Mouse (Mus musculus) CH12.LX (cell line): Measurements from ENCODE around the gene Dagla. TPM values are rescaled to one million over a fixed set of nuclear protein-coding genes. Genes with fewer than 3 reads are reported as not detected.

ENCODE experiments used
- DNase-seq: peaks from one replicate; pipeline ENCODE4 v3.0.0-alpha.2; 2013; ENCODE audit errors: extremely low read depth
- H3K27ac ChIP-seq: 2 replicates; pipeline ENCODE4 v1.5.1; 2012; ENCODE audit warnings: low read depth, mild to moderate bottlenecking, control low read depth, moderate library complexity; ENCODE audit not compliant: insufficient read depth
- H3K27me3 ChIP-seq: replicated peaks from 2 replicates; pipeline ENCODE3; 2012; ENCODE audit warnings: inconsistent platforms
- H3K36me3 ChIP-seq, 2 experiments: replicated peaks in 1 of 2; 2 replicates each; pipeline versions ENCODE3 to v1.6.1; 2012; ENCODE audit warnings: inconsistent platforms in 1 of 2, low read length in 1 of 2, mild to moderate bottlenecking in 1 of 2, mixed read lengths in 1 of 2, moderate library complexity in 1 of 2; ENCODE audit not compliant: control insufficient read depth in 1 of 2, insufficient read depth in 1 of 2
- H3K4me1 ChIP-seq, 2 experiments: 2 replicates each; pipeline ENCODE4 v1.6.1; 2012; ENCODE audit warnings: inconsistent platforms in 1 of 2, moderate library complexity in 1 of 2; ENCODE audit not compliant: insufficient read depth in 2 of 2, control insufficient read depth in 1 of 2
- H3K4me2 ChIP-seq: 2 replicates; pipeline ENCODE4 v1.6.1; 2012; ENCODE audit warnings: low read depth, mild to moderate bottlenecking, control low read depth; ENCODE audit not compliant: poor library complexity, insufficient read depth, severe bottlenecking
- H3K4me3 ChIP-seq, 3 experiments: fragments of 150-350 bp in 1 of 3; sonication (generic) in 1 of 3; replicated peaks in 1 of 3; 2 replicates each; pipeline versions ENCODE3 to v1.5.1; 2011 to 2012; ENCODE audit warnings: low read depth in 2 of 3, low read length in 2 of 3, mild to moderate bottlenecking in 2 of 3, moderate library complexity in 2 of 3, control low read depth in 1 of 3, improper control_type of control experiment in 1 of 3, inconsistent platforms in 1 of 3, mixed read lengths in 1 of 3; ENCODE audit not compliant: poor library complexity in 1 of 3
- H3K79me2 ChIP-seq: replicated peaks from 2 replicates; pipeline ENCODE4 v1.6.1; 2012; ENCODE audit warnings: mild to moderate bottlenecking, moderate library complexity; ENCODE audit not compliant: control insufficient read depth, poor library complexity, insufficient read depth, severe bottlenecking; ENCODE audit errors: extremely low read depth
- H3K9ac ChIP-seq: 2 replicates; pipeline ENCODE4 v1.6.1; 2012; ENCODE audit warnings: low read depth, mild to moderate bottlenecking, control low read depth, moderate library complexity; ENCODE audit not compliant: insufficient read depth
- H3K9me3 ChIP-seq: replicated peaks from 2 replicates; pipeline ENCODE3; 2012; ENCODE audit warnings: low read length, inconsistent platforms, mixed read lengths
- BHLHE40 ChIP-seq: IDR thresholded peaks from 2 replicates; pipeline ENCODE4 v1.6.1; 2011; ENCODE audit warnings: mild to moderate bottlenecking, low read depth, low read length, improper control_type of control experiment
- CTCF ChIP-seq, 2 experiments: IDR thresholded peaks in 1 of 2; conservative IDR thresholded peaks in 1 of 2; 2 replicates each; pipeline ENCODE4 v1.5.1; 2011 to 2012; ENCODE audit warnings: low read depth in 2 of 2, low read length in 2 of 2, improper control_type of control experiment in 1 of 2, inconsistent platforms in 1 of 2, mild to moderate bottlenecking in 1 of 2, moderate library complexity in 1 of 2
- ELF1 ChIP-seq: IDR thresholded peaks from 2 replicates; pipeline ENCODE4 v1.6.1; 2014; ENCODE audit warnings: low read depth, mild to moderate bottlenecking, inconsistent platforms, low read length, improper control_type of control experiment
- HCFC1 ChIP-seq: IDR thresholded peaks from 2 replicates; pipeline ENCODE4 v1.6.1; 2012; ENCODE audit warnings: low read depth, mild to moderate bottlenecking, inconsistent platforms, low read length, improper control_type of control experiment
- IRF4 ChIP-seq: IDR thresholded peaks from 2 replicates; pipeline ENCODE4 v1.6.1; 2014; ENCODE audit warnings: low read depth, mild to moderate bottlenecking, inconsistent platforms, low read length, improper control_type of control experiment
- JUN ChIP-seq: IDR thresholded peaks from 2 replicates; pipeline ENCODE4 v1.6.1; 2011; ENCODE audit warnings: low read depth, mild to moderate bottlenecking, low read length, improper control_type of control experiment, moderate library complexity; ENCODE audit not compliant: insufficient read depth
- JUND ChIP-seq: conservative IDR thresholded peaks from 2 replicates; pipeline ENCODE4 v1.6.1; 2011; ENCODE audit warnings: low read depth, low read length, improper control_type of control experiment
- NELFE ChIP-seq: IDR thresholded peaks from 2 replicates; pipeline ENCODE4 v1.6.1; 2011; ENCODE audit warnings: low read depth, low read length, improper control_type of control experiment
- POLR2AphosphoS2 ChIP-seq: IDR thresholded peaks from 2 replicates; pipeline ENCODE4 v1.6.1; 2011; ENCODE audit warnings: low read depth, low read length, improper control_type of control experiment
- RAD21 ChIP-seq: IDR thresholded peaks from 2 replicates; pipeline ENCODE4 v1.6.1; 2011; ENCODE audit warnings: low read depth, mild to moderate bottlenecking, low read length, improper control_type of control experiment, moderate library complexity
- SIN3A ChIP-seq: IDR thresholded peaks from 2 replicates; pipeline ENCODE4 v1.6.1; 2012; ENCODE audit warnings: low read length, improper control_type of control experiment, inconsistent platforms
- SMC3 ChIP-seq: IDR thresholded peaks from 2 replicates; pipeline ENCODE4 v1.6.1; 2011; ENCODE audit warnings: low read depth, low read length, improper control_type of control experiment
- TCF12 ChIP-seq: IDR thresholded peaks from 2 replicates; pipeline ENCODE4 v1.6.1; 2014; ENCODE audit warnings: low read depth, mild to moderate bottlenecking, inconsistent platforms, low read length, improper control_type of control experiment
- dilution Hi-C: fragments of 300-500 bp; cut with MboI; formaldehyde crosslinking; loops from 2 replicates; pipeline ENCODE4 v1.14.3; 2020; ENCODE audit warnings: low sequenced_read_pairs; ENCODE audit not compliant: extremely low pct_unique_long_range_greater_than_20kb, extremely low pct_ligation_motif_present
- in situ Hi-C: fragments of 300-500 bp; cut with MboI; formaldehyde crosslinking; loops from 3 replicates; pipeline ENCODE4 v1.14.3; 2019; ENCODE audit warnings: low sequenced_read_pairs, low pct_ligation_motif_present, low pct_unique_long_range_greater_than_20kb, mixed read lengths
- polyA plus RNA-seq: library from polyadenylated mRNA; unstranded; fragments of >175 nt; gene quantifications from 2 replicates; pipeline ENCODE4 v1.2.1, GENCODE M21; 2012; ENCODE audit warnings: low read depth; ENCODE audit not compliant: insufficient read length
- total RNA-seq, 2 experiments: library from RNA; depleted of rRNA; stranded (reverse); fragments of 300-350 nt in 1 of 2; fragments of >200 nt in 1 of 2; gene quantifications; 2 replicates each; pipeline ENCODE4 v1.2.3; 2012 to 2014

Gene Dagla
- total and polyA plus RNA-seq, 3 experiments: 0.21 to 0.55 TPM; not detected in 1

DNA sequence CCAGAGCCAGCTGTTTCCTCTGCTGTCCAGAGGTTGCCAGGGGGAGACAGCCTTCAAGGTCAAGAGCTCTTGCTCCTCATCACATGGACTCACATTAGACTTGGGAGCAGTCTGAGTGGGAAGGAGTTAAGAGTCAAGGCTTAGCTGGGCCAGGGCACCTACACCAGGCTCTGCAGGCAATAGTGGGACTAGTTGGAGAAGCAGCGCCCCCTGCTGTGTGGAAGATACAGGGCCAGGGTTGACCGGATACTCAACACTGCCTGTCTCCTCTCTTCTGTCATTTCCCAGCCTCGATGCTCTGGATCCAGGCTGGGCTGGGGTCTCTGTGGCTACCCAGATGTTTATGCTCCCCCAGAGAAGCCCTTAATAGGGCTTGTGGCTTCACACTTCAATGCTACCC is 60.5 kb downstream of the Dagla start:
- no peak overlapping the region for H3K4me2 ChIP-seq
- dilution Hi-C loops (no loop called here), in situ Hi-C loops (no loop called here)
- H3K9me3 ChIP-seq: no peaks in the 10 kb centered on the region
- H3K4me1 ChIP-seq: peaks cover 11 to 24% of the 10 kb centered on the region in 2 experiments; a peak in 3 of 4 replicates
- no peak overlapping the region for H3K27ac ChIP-seq
- peak; percentile 66 for DNase-seq
- H3K36me3 ChIP-seq: no peaks in the 10 kb centered on the region
- H3K4me3 ChIP-seq: no peak overlapping the region
- peaks cover 59% of the 10 kb centered on the region for H3K27me3 ChIP-seq
- no peaks in the 10 kb centered on the region for H3K79me2 ChIP-seq
- TF ChIP-seq BHLHE40 (no peak), TCF12 (no peak), JUN (no peak), SIN3A (no peak), ELF1 (no peak), POLR2AphosphoS2 (no peak), RAD21 (peak; percentile 60), CTCF (conservative IDR thresholded peaks at IDR 0.05 in 1 of 2, IDR thresholded peaks at IDR 0.05 in 1 of 2; ENCODE audit: low read depth in 2 of 2, low read length in 2 of 2) (peak; percentile 42 to 77), SMC3 (peak; percentile 58), JUND (no peak), NELFE (0 out of 2 replicates have a peak, but pooled peaks have one; percentile 13)
- no peak overlapping the region for H3K9ac ChIP-seq

DNA sequence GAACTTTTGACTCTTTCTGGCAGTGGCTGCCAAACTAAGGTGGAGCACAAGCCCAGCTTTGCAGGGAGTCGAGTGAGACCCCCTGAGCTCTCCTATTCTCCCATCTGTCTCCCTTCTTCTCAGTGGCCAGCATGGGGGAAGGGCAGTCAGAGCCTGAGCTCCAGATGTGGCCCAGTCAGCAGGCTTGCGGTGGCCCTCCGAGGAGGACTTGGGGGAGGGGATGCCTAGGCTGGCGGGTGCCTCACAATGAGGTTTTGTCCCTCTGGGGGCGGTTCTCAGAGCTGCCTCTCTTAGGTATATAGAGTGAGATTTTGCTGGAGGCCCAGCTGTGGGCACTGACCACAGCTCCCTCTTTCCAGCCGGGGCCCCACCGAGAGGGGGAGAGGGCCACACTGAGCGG is 61.8 kb downstream of the Dagla start:
- H3K27me3 ChIP-seq: peaks cover 59% of the 10 kb centered on the region
- no peak overlapping the region for H3K4me2 ChIP-seq
- H3K79me2 ChIP-seq: no peaks in the 10 kb centered on the region
- no peak overlapping the region for H3K9ac ChIP-seq
- no peak overlapping the region for H3K4me3 ChIP-seq
- no peaks in the 10 kb centered on the region for H3K36me3 ChIP-seq
- dilution Hi-C loops (no loop called here), in situ Hi-C loops (no loop called here)
- TF ChIP-seq TCF12: no peak
- TF ChIP-seq IRF4: no peak
- no peak for TF ChIP-seq RAD21
- TF ChIP-seq NELFE: no peak
- no peak for TF ChIP-seq HCFC1
- DNase-seq: no peak
- no peak overlapping the region for H3K27ac ChIP-seq
- H3K4me1 ChIP-seq: peaks cover 8 to 20% of the 10 kb centered on the region in 2 experiments; a peak in 3 of 4 replicates
- H3K9me3 ChIP-seq: no peaks in the 10 kb centered on the region
